Mouse (Mus musculus) spleen, adult 2 months (tissue): ENCODE results near the gene Slc43a1. TPM values are rescaled to one million over a fixed set of nuclear protein-coding genes. Genes with fewer than 3 reads are reported as not detected.

ENCODE experiments used
- DNase-seq, 2 experiments: peaks; one replicate each; pipeline versions ENCODE4 v3.0.0 to v3.0.0-alpha.2; 2012 to 2021; ENCODE audit warnings: low spot score in 2 of 2, low read depth in 1 of 2
- H3K27ac ChIP-seq: fragments of 200-500 bp; 2 replicates; pipeline ENCODE4 v1.5.1; 2012; ENCODE audit warnings: low read length, inconsistent platforms; ENCODE audit not compliant: insufficient read depth
- H3K27me3 ChIP-seq: fragments of 200-500 bp; 2 replicates; pipeline ENCODE4 v1.6.1; 2012; ENCODE audit warnings: mild to moderate bottlenecking, moderate library complexity, low read length, inconsistent platforms; ENCODE audit not compliant: control insufficient read depth, insufficient read depth
- H3K36me3 ChIP-seq: fragments of 200-500 bp; 2 replicates; pipeline ENCODE4 v1.6.1; 2012; ENCODE audit warnings: mild to moderate bottlenecking, low read length, inconsistent platforms; ENCODE audit not compliant: control insufficient read depth, insufficient read depth
- H3K4me1 ChIP-seq: fragments of 200-500 bp; 2 replicates; pipeline ENCODE4 v1.6.1; 2011; ENCODE audit warnings: inconsistent platforms; ENCODE audit not compliant: control insufficient read depth, insufficient read depth, insufficient read length
- H3K4me3 ChIP-seq: fragments of 200-500 bp; 2 replicates; pipeline ENCODE4 v1.5.1; 2011; ENCODE audit warnings: mild to moderate bottlenecking, inconsistent platforms; ENCODE audit not compliant: insufficient read depth, insufficient read length; ENCODE audit errors: extremely low read depth
- CTCF ChIP-seq: fragments of 200-500 bp; IDR thresholded peaks from 2 replicates; pipeline ENCODE4 v1.5.1; 2011; ENCODE audit warnings: mild to moderate bottlenecking, inconsistent platforms; ENCODE audit not compliant: insufficient read depth, insufficient read length, insufficient replicate concordance; ENCODE audit errors: extremely low read depth
- POLR2A ChIP-seq: fragments of 200-500 bp; IDR thresholded peaks from 2 replicates; pipeline ENCODE4 v1.6.1; 2011; ENCODE audit warnings: low read depth, low read length, inconsistent platforms
- WGBS: fragments of 180-500 bp; shearing (Covaris S2); methylation state at CpG from one replicate; pipeline ENCODE4 v1.1.7; 2018; 5-methylcytosine and 5-hydroxymethylcytosine counted together
- polyA plus RNA-seq: library from polyadenylated mRNA; depleted of rRNA; stranded (reverse); fragments of >200 nt; gene quantifications from 2 replicates; pipeline ENCODE4 v1.2.3, GENCODE M21; 2012

The Slc43a1 gene
- polyA plus RNA-seq, 1 experiment = 70.0 TPM

DNA sequence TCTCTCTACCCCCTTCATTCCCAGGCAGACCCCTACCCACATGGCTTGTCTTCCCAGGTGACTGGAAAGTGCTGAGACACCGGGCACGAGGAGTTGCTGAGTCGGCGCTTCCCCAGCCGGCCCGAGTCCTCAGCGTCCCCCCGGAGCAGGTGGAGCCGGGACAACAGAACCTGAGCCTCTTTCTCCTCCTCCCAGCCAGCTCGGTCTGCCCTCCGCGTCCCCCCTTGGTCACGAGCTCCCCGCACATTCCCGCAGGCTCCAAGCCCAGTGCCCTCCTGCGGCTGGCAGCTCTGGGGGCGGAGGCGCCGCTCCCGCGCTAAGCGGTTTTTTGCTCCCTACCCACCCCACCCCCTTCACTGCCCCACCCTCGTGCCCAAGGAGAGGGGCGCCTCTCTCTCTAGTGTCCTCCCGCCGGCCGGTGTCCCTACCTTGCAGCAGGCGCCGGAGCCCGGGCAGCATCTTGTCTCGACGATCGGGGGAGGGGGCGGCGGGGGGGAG lies 47.6 kb downstream of the Slc43a1 start, which contains the start of gene Rtn4rl2:
Gene Rtn4rl2 (minus strand): TSS at position 477 of the 498 bp plus-strand sequence.
- Histone ChIP-seq H3K27ac (no peak within 1 kb of the TSS), H3K27me3 (peaks cover 25% of the 10 kb centered on the region), H3K4me3 (peak within 1 kb of the TSS; percentile 52), H3K36me3 (no peaks in the 10 kb centered on the region), H3K4me1 (peaks cover 11% of the 10 kb centered on the region)
- TF ChIP-seq POLR2A (no peak), CTCF (no peak)
- no peak for DNase-seq
- WGBS = 1% methylated on average over 35 of the region's 35 CpGs

DNA sequence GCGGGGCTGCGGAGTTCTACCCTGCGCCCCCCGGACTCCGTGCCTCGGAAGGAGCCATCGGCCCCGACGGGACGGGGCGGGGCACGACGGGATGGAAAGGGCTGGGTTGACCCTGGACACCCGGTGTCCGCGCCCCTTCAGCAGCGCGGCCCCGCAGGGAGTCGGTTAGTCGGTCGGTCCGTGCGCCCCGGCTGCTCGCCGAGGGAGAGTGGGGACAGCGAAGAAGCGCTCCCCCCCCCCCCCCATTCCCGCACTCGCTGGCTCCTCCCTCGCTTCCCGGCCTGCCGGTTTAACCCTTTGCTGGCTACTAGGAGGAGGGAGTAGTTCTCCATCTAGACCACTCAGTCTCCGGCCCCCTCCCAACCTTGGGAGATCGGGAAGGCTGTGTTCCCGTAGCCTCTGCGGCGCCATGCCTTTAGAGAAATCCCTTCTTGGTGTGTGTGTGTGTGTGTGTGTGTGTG lies 48.2 kb downstream of the Slc43a1 start:
- TF ChIP-seq POLR2A (no peak), CTCF (no peak)

DNA sequence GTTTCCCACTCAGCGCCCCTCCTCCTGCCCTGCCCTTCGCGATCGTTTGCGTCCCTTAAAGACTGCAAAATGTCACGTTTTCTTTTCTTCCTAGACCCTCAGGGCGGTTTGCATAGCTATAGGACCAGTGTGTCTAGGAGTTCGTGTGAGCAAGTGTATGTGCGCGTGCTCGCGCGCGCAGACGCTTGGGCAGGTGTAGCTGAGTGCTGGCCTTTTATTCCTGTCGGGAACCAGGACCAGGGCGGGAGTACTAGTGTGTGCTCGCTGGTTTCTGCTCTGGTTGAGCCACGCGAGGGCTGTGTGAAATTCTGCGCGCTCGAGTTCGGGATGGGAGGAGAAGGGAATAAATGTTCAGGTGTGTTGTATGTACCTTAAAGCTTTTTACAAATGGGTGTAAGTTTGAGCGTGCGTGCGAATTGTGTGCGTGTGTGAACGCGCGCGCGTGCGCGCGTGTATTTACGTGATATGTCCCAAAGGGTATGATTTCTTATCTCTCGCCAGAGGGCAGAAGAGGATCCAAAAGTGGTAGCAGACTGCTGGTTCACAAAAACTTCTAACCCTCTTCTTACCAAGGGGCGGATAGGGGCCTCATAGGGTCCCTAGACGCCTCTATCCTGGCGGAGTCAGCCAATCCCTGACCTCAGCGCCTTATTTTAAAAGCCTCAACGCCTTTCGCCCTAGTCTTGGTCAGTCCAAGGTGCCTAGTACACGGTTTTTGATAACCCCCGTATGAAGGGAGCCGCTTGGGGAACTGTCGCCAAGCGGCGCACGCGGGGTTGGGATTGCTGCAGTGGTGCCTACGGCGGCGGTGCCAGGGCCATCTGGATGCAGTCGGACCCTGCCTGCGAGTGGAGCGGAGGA lies 49.0 kb downstream of the Slc43a1 start:
- peaks cover 11% of the 10 kb centered on the region for H3K4me1 ChIP-seq
- peak overlapping the region; percentile 52 for H3K4me3 ChIP-seq
- peaks cover 25% of the 10 kb centered on the region for H3K27me3 ChIP-seq
- WGBS = under 1% methylated on average over 58 of the region's 58 CpGs
- no peaks in the 10 kb centered on the region for H3K36me3 ChIP-seq
- DNase-seq = peak in 1 of 2 experiments; percentile 36
- TF ChIP-seq CTCF (no peak), POLR2A (no peak)
- no peak overlapping the region for H3K27ac ChIP-seq

More for the DNA sequence above, 48.2 kb downstream of the Slc43a1 start:
- H3K27ac ChIP-seq = no peak overlapping the region
- H3K27me3 ChIP-seq = peaks cover 25% of the 10 kb centered on the region
- no peaks in the 10 kb centered on the region for H3K36me3 ChIP-seq
- peak overlapping the region; percentile 31; the same call in 1 of the 2 replicates for H3K4me3 ChIP-seq
- under 1% methylated on average over 37 of the region's 39 CpGs for WGBS
- peaks cover 11% of the 10 kb centered on the region for H3K4me1 ChIP-seq
- no peak for DNase-seq

DNA sequence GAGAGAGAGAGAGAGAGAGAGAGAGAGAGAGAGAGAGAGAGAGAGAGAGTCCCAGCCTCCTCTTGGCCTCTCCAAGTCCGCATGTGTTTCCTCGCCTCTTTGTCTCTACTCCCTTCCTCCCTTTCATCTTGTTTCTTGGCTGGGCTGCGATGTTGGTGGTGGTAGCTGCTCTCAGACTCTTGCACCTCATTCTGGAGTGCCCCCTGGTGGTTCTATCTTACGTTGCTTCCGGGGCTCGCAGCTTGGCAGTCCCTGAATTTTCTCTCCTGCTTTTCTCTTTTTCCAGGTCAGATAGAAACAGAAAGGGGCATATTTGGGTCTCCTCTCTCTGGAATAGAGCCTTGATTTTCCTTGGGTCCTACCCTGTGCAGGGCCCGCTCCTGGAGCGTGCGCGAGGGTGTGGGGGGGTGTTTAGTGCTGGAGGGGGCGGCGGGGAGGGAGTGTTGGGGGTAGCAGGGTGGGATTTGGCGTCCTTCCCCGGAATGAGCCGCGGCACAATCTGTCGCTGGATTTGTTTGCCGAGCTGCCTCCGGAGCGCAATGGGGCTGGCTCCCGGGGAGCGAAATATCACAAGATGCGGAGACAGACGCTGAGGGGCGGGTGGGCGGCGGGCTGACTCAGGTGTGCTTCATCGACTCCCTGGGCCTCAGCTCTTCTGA lies 50.1 kb downstream of the Slc43a1 start:
- 12% methylated on average over 28 of the region's 28 CpGs for WGBS
- peaks cover 11% of the 10 kb centered on the region for H3K4me1 ChIP-seq
- TF ChIP-seq CTCF (peak; percentile 65; the same call in 1 of the 2 replicates), POLR2A (no peak)
- H3K36me3 ChIP-seq = no peaks in the 10 kb centered on the region
- no peak overlapping the region for H3K4me3 ChIP-seq
- DNase-seq = peak; percentile 54 to 68
- H3K27me3 ChIP-seq = peaks cover 23% of the 10 kb centered on the region
- no peak overlapping the region for H3K27ac ChIP-seq

DNA sequence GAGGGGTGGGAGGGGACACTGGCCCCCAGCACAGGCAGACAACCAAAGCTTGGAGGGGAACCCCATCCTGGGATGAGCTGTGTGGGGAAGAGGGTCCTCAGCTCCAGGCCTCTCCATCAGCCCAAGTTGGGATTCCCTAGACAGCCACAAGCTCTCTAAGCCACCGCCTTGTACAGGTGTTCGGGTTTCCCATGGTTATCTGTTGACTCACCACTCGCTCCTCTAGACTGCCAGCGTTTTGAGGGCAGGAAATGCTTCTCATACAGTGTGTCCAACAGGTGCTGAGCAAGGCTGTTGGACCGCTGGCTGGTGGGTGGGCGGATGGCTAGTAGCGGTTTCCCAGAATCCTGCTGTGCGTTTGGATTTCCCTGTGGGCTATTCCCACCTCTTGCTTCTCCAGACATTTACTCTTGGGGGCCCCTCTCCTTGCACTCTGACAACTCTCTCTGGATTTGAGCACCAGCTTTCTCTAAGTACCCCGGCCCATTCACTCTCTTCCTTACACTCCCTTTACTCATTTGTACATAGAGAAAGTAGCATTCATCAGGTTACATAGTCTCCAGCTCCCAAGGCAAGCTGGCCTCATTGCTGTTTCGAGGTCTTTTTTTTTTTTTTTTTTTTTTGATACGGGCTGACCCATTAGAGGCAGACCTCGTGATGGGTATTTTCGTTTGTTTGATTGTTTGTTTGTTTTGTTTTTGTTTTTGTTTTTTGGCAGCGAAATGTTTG lies 50.8 kb downstream of the Slc43a1 start:
- no peak for DNase-seq
- H3K27me3 ChIP-seq = peaks cover 22% of the 10 kb centered on the region
- peaks cover 11% of the 10 kb centered on the region for H3K4me1 ChIP-seq
- no peak overlapping the region for H3K27ac ChIP-seq
- H3K36me3 ChIP-seq = no peaks in the 10 kb centered on the region
- no peak for TF ChIP-seq CTCF
- TF ChIP-seq POLR2A = no peak
- H3K4me3 ChIP-seq = no peak overlapping the region
- 10% methylated on average over 14 of the region's 14 CpGs for WGBS

DNA sequence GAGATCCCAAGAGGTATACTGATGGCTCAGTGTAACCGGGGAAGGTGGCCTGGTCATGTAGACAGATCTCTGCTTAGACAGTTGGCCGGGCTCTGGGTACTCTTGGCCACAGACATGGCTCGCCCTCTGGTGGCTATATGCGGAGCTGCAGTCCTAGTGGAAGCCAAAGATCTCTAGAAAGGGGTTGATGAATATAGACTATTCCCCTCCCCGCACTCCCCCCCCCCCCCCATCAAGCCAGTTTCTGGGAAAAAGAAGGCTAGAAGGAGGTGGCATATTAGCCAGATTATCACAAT lies 51.3 kb downstream of the Slc43a1 start:
- 2% methylated on average over 5 of the region's 5 CpGs for WGBS
- peak; percentile 36 to 74 for DNase-seq
- Histone ChIP-seq H3K27me3 (peaks cover 22% of the 10 kb centered on the region), H3K4me1 (peaks cover 11% of the 10 kb centered on the region), H3K36me3 (no peaks in the 10 kb centered on the region), H3K4me3 (no peak overlapping the region), H3K27ac (no peak overlapping the region)
- TF ChIP-seq CTCF (peak; percentile 85; the same call in 1 of the 2 replicates), POLR2A (no peak)
